Mouse (Mus musculus) midbrain, embryonic 15.5 days (tissue): ENCODE measurements around the gene Trp53tg5. TPM values are rescaled to one million over a fixed set of nuclear protein-coding genes. Genes with fewer than 3 reads are reported as not detected.

Experiments
- ATAC-seq: fragments of 200-750 bp; cut with Nextera tagmentation; replicated peaks from 2 replicates; pipeline ENCODE4 v1.8.0; 2017; ENCODE audit warnings: moderate TSS enrichment
- H3K27ac ChIP-seq: fragments of 300-500 bp; sonication (generic); 2 replicates; pipeline ENCODE4 v1.5.1; 2015; ENCODE audit warnings: mild to moderate bottlenecking, inconsistent platforms
- H3K27me3 ChIP-seq: fragments of 300-500 bp; sonication (generic); replicated peaks from 2 replicates; pipeline ENCODE4 v1.6.1; 2015; ENCODE audit warnings: inconsistent platforms
- H3K36me3 ChIP-seq: fragments of 300-500 bp; sonication (generic); replicated peaks from 2 replicates; pipeline ENCODE4 v1.6.1; 2015; ENCODE audit warnings: inconsistent platforms
- H3K4me1 ChIP-seq: fragments of 300-500 bp; sonication (generic); 2 replicates; pipeline ENCODE4 v1.6.1; 2015; ENCODE audit warnings: inconsistent platforms
- H3K4me2 ChIP-seq: fragments of 300-500 bp; sonication (generic); 2 replicates; pipeline ENCODE4 v1.6.1; 2015; ENCODE audit warnings: inconsistent platforms, mild to moderate bottlenecking, moderate library complexity
- H3K4me3 ChIP-seq: fragments of 300-500 bp; sonication (generic); 2 replicates; pipeline ENCODE4 v1.5.1; 2015; ENCODE audit warnings: mild to moderate bottlenecking, inconsistent platforms
- H3K9ac ChIP-seq: fragments of 300-500 bp; sonication (generic); 2 replicates; pipeline ENCODE4 v1.6.1; 2015; ENCODE audit warnings: mild to moderate bottlenecking, inconsistent platforms
- H3K9me3 ChIP-seq: fragments of 300-500 bp; sonication (generic); 2 replicates; pipeline ENCODE4 v1.6.1; 2016; ENCODE audit warnings: inconsistent platforms
- WGBS: fragments of 180-500 bp; shearing (Covaris S2); methylation state at CpG from one replicate; pipeline ENCODE4 v1.1.7; 2015; ENCODE audit warnings: mixed read lengths; 5-methylcytosine and 5-hydroxymethylcytosine counted together
- polyA plus RNA-seq: library from polyadenylated mRNA; unstranded; fragments of >200 nt; fragmentation: Nextera tagmentation; extraction: Ambion mirVana; gene quantifications from 2 replicates; pipeline ENCODE4 v1.2.1, GENCODE M21; 2015

Gene Trp53tg5
- polyA plus RNA-seq, 1 experiment from 2014 or later: not detected

DNA sequence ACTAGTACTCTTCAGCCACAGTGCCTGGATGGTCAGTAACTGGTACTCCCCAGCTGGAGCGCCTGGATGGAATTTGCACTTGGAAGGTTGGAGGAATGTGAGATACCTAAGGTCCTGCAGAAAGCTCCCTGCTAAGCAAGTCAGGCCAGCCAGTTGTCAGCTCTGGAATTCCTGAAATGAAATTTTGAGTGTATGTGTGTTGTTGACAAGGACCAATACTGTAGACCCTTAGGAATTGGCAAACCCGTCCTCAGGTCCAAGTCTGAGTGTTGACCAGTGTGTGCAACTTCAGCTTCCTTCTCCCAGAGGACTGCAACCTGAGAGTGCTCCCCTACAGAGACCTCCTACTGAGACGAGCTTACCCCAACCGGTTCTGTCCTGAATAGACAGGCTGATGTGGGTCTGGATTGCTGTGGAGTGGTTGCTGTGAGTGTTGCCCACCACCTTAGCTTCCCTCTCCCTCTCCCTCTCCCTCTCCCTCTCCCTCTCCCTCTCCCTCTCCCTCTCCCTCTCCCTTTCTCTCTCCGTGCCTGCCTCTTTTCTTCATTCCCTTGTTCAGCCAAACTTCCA lies 37.2 kb upstream of the Trp53tg5 start:
- H3K27ac ChIP-seq: no peak overlapping the region
- no peaks in the 10 kb centered on the region for H3K4me1 ChIP-seq
- no peak for ATAC-seq
- H3K4me3 ChIP-seq: no peak overlapping the region
- no peaks in the 10 kb centered on the region for H3K27me3 ChIP-seq
- H3K36me3 ChIP-seq: peaks cover 6% of the 10 kb centered on the region; the same call in 1 of the 2 replicates
- H3K9ac ChIP-seq: no peak overlapping the region
- H3K9me3 ChIP-seq: no peaks in the 10 kb centered on the region
- 52% methylated on average over 4 of the region's 5 CpGs for WGBS
- H3K4me2 ChIP-seq: no peak overlapping the region

DNA sequence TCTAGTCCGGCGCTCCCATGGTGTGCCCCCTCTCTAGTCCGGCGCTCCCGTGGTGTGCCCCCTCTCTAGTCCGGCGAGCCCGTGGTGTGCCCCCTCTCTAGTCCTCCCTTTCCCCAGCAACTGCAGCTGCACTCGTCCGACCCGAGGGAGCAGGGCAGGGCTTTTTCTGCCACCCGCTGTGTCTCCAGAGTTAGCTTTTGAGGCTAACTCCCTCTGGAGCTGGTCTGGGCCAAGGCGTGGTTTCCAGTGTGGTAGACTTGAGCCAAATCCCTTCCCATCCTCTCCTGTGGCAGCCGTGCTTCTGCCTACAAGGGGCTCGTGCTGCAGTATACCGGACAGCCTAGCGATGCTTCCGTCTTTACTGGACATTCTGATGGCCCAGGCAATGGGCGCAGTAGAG lies 34.3 kb upstream of the Trp53tg5 start:
- WGBS: 91% methylated on average over 19 of the region's 19 CpGs
- Histone ChIP-seq H3K27ac (no peak overlapping the region), H3K9me3 (peaks cover 4% of the 10 kb centered on the region; the same call in 1 of the 2 replicates), H3K9ac (no peak overlapping the region), H3K4me3 (no peak overlapping the region), H3K4me1 (no peaks in the 10 kb centered on the region), H3K27me3 (no peaks in the 10 kb centered on the region), H3K4me2 (no peak overlapping the region), H3K36me3 (peaks cover 35% of the 10 kb centered on the region)
- no peak for ATAC-seq

DNA sequence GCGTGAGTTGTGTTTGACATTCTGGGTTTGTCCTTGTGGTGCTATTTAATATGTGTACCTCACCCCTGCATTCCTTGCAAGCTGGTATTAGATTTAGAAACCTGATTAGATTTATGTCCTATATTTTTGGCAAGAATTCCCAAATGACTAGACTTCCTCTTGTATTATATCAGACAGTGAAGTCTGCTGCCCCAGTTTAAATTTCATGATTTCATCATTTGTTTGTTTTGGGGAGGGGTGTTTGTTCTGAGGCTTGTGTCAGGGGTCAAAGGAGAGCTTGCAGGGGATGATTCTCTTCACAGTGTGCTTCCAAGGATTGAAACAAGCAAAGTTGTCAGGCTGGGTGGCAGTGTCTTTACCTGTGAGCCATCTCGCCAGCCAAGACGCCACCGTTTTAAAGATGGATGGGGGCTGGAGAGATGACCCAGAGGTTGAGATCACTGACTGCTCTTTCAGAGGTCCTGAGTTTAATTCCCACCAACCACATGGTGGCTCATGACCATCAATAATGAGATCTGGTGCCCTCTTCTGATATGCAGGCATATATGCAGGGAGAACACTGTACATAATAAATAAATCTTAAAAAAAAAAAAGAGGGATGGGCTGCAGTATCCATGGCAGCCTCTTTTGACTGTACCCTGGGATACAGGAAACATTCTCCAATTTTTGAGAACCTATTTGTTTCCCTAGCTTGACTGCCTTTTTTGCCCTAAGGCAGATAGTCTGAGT lies 32.3 kb upstream of the Trp53tg5 start:
- WGBS: 97% methylated on average over 4 of the region's 4 CpGs
- peaks cover 4% of the 10 kb centered on the region; the same call in 1 of the 2 replicates for H3K9me3 ChIP-seq
- no peak overlapping the region for H3K4me3 ChIP-seq
- no peaks in the 10 kb centered on the region for H3K27me3 ChIP-seq
- no peak overlapping the region for H3K4me2 ChIP-seq
- no peak overlapping the region for H3K9ac ChIP-seq
- H3K36me3 ChIP-seq: peaks cover 50% of the 10 kb centered on the region
- H3K4me1 ChIP-seq: no peaks in the 10 kb centered on the region
- no peak for ATAC-seq
- no peak overlapping the region for H3K27ac ChIP-seq

DNA sequence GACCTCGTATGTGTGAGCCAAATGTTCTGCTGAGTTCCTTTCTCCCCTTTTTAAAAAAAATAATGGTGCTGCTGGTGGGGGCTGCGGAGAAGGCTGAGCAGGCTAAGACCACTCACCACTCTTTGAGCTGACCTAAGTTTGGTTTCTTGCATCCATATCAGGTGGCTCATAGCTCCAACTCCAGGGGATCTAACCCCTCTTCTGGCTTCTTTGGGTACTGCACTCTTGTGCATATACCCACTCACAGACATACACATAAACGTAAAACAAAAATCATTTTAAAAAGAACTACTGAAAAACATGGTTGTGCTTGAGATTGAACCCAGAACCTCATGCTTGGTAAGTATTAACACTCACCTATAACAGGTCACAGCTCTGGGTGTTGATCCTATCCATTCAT lies 31.4 kb upstream of the Trp53tg5 start:
- 95% methylated on average over 3 of the region's 3 CpGs for WGBS
- ATAC-seq: no peak
- peaks cover 57% of the 10 kb centered on the region for H3K36me3 ChIP-seq

DNA sequence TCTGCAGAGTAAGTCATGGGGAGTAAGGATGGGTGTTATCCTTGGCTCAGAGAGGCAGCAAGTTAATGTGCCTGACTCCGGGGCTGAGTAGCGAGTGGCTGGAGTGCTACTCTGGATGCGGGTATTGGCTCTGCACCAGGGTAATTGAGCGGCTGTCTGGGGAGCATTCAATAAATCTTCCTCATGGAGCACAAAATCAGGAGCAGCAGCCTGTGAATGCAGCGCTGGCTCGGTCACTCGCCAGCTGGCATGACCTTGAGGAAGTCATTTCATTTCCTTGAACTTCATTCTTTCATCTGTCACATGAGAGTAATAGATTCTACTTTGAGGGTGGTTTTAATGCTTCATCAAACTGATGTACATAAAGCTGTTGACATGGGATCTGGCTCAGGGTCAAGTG lies 27.0 kb upstream of the Trp53tg5 start:
- H3K27ac ChIP-seq: no peak overlapping the region
- H3K4me2 ChIP-seq: no peak overlapping the region
- no peak overlapping the region for H3K9ac ChIP-seq
- no peak for ATAC-seq
- WGBS: 95% methylated on average over 7 of the region's 7 CpGs
- peaks cover 4% of the 10 kb centered on the region; the same call in 1 of the 2 replicates for H3K9me3 ChIP-seq
- H3K36me3 ChIP-seq: peaks cover 50% of the 10 kb centered on the region
- H3K4me3 ChIP-seq: no peak overlapping the region
- no peaks in the 10 kb centered on the region for H3K27me3 ChIP-seq
- peaks cover 18% of the 10 kb centered on the region for H3K4me1 ChIP-seq

More for the DNA sequence above, 31.4 kb upstream of the Trp53tg5 start:
- Histone ChIP-seq H3K9me3 (peaks cover 4% of the 10 kb centered on the region; the same call in 1 of the 2 replicates), H3K4me1 (no peaks in the 10 kb centered on the region), H3K27me3 (no peaks in the 10 kb centered on the region), H3K4me3 (no peak overlapping the region), H3K27ac (no peak overlapping the region), H3K4me2 (no peak overlapping the region), H3K9ac (no peak overlapping the region)

DNA sequence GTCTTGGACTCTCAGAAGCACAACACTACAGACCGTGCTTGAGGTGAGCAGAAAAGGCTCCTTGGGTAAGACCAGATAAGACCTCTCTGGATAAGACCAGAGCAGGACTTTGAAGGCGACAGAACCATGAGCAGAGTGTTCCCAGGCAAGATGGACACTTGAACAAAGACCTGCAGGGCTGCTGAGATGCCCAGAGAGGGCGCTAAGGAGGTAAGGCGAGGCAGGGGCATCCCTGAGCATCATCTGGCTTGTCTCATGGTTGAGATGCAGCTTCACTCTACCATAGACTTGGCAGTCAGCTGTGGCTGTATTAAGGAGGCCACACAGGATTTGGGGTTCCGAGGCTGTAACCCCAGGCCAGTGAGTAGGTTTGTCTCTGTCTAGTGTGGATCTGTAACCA lies 25.8 kb upstream of the Trp53tg5 start:
- Histone ChIP-seq H3K9ac (no peak overlapping the region), H3K27ac (no peak overlapping the region), H3K36me3 (peaks cover 38% of the 10 kb centered on the region), H3K4me3 (no peak overlapping the region), H3K4me2 (no peak overlapping the region), H3K4me1 (peaks cover 18% of the 10 kb centered on the region), H3K27me3 (no peaks in the 10 kb centered on the region), H3K9me3 (peaks cover 3% of the 10 kb centered on the region; the same call in 1 of the 2 replicates)
- no peak for ATAC-seq
- 64% methylated on average over 5 of the region's 5 CpGs for WGBS

DNA sequence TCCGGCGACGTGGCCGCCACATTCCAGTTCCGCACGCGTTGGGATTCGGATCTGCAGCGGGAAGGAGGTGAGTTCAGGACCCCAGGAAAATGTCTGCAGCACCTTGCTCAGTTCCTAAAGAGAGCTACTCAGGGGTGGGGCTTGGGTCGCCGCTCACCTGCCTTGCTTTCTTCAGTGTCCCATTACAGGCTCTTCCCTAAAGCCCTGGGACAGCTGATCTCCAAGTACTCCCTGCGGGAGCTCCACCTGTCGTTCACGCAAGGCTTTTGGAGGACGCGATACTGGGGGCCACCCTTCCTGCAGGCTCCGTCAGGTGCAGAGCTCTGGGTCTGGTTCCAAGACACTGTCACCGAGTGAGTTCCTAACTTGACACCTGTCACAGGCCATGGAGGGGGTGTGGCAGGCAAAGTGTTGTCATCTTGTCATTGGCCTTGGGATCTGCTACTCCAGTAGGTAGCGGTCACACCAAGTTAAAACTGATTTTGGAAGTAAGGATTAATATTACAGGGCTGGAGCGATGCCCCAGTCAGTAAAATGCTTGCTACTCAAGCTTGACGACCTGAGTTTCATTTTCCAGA lies 24.3 kb upstream of the Trp53tg5 start:
- Histone ChIP-seq H3K9ac (peak overlapping the region; percentile 78), H3K36me3 (peaks cover 22% of the 10 kb centered on the region), H3K9me3 (no peaks in the 10 kb centered on the region), H3K4me1 (peaks cover 18% of the 10 kb centered on the region), H3K27ac (peak overlapping the region; percentile 84), H3K4me3 (peak overlapping the region; percentile 66), H3K4me2 (peak overlapping the region; percentile 95), H3K27me3 (no peaks in the 10 kb centered on the region)
- WGBS: 5% methylated on average over 21 of the region's 21 CpGs
- ATAC-seq: peak; percentile 59

DNA sequence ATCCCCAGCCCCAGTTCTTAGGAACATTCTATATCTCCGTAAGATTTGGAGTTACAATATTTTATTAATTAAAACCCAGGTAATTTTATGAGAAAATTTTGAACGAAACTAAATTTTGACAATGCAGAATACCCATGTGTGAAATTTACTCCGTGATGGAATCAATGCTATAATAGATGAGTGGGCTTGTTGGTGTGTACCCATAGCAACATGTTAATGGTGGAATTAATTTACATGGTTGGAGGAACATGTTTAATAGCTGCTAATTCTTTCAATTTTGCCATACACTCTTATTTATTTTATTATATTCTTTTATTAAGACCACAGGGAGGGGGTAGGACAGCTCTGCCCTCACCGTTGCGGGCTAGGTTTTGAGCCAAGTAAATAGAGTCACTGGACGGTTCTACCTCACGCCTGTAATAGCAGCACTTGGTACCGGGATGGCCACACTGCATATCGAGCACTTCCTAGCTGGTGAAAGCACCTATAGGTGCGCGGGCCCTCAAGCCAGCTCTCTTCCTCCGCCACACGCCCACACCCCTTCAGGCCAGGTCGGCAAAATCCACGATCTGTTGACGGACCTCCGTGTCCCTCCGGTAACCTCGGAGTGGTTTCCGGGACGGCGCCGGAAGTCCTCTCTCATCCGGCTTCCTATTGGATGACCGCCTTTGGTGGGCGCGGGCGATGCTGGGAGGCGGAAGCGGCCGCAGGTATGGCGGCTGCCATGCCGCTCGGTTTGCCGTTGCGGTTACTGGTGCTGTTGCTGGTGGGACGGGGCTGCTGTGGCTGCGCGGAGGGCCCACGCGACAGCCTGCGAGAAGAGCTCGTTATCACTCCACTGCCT lies 23.5 kb upstream of the Trp53tg5 start, which contains the start of gene Pigt:
TSS of gene Pigt (plus strand) at position 674 of the 844 bp plus-strand sequence.
- H3K36me3 ChIP-seq: peaks cover 16% of the 10 kb centered on the region
- H3K27ac ChIP-seq: peak within 1 kb of the TSS; percentile 84
- 4% methylated on average over 43 of the region's 43 CpGs for WGBS
- H3K4me1 ChIP-seq: peaks cover 18% of the 10 kb centered on the region
- H3K27me3 ChIP-seq: no peaks in the 10 kb centered on the region
- H3K4me3 ChIP-seq: peak within 1 kb of the TSS; percentile 66
- peak within 1 kb of the TSS; percentile 78 for H3K9ac ChIP-seq
- H3K4me2 ChIP-seq: peak within 1 kb of the TSS; percentile 95
- H3K9me3 ChIP-seq: no peaks in the 10 kb centered on the region
- ATAC-seq: peak; percentile 97

DNA sequence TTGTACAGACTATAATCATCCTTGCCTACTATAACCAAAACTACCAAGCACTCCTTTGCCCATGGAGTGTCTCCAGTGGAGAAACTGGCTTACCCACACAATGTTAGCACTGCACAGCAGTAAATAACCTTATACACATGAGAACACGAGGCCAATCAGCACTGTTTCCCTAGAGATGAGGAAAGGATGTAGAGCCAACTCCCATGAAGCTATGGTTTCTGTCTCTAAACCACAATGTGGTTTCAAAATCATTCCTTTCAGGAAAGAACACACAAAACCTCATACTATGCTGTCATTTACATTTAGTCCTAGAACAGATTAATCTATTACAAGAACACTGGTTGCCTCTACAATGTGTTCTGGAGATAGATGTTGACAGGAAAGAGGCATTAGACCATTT lies 22.8 kb upstream of the Trp53tg5 start:
- H3K36me3 ChIP-seq: peaks cover 11% of the 10 kb centered on the region
- H3K27me3 ChIP-seq: no peaks in the 10 kb centered on the region
- WGBS: 52% methylated on average over 1 of the region's 1 CpGs
- no peak overlapping the region for H3K27ac ChIP-seq
- no peak for ATAC-seq
- no peaks in the 10 kb centered on the region for H3K9me3 ChIP-seq
- H3K4me2 ChIP-seq: peak overlapping the region; percentile 95; the same call in 1 of the 2 replicates
- H3K4me1 ChIP-seq: peaks cover 18% of the 10 kb centered on the region
- peak overlapping the region; percentile 66 for H3K4me3 ChIP-seq
- H3K9ac ChIP-seq: no peak overlapping the region

DNA sequence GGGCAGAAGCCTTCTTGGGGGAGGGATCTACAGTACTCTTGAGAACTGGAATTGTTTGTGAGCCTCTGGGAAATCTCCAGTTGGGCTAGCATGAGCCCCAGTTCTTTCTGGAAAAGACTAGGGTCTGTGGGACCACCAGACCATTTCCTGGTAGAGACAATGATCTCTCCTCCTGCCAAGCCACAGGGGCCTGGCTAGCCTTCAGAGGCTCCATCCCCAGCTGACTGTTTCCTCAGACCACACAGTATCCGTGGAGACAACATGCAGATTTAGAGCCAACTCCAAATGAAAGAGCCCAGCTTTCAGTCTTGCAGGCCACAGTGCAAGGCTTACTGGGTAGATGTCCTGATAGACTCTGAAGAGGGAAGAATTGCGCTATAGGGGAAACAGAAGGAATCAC lies 20.6 kb upstream of the Trp53tg5 start:
- Histone ChIP-seq H3K36me3 (no peaks in the 10 kb centered on the region; the same call in 1 of the 2 replicates), H3K27me3 (no peaks in the 10 kb centered on the region), H3K4me1 (peaks cover 18% of the 10 kb centered on the region), H3K9me3 (no peaks in the 10 kb centered on the region), H3K27ac (no peak overlapping the region), H3K4me3 (no peak overlapping the region), H3K4me2 (no peak overlapping the region), H3K9ac (no peak overlapping the region)
- ATAC-seq: no peak
- 50% methylated on average over 2 of the region's 2 CpGs for WGBS

DNA sequence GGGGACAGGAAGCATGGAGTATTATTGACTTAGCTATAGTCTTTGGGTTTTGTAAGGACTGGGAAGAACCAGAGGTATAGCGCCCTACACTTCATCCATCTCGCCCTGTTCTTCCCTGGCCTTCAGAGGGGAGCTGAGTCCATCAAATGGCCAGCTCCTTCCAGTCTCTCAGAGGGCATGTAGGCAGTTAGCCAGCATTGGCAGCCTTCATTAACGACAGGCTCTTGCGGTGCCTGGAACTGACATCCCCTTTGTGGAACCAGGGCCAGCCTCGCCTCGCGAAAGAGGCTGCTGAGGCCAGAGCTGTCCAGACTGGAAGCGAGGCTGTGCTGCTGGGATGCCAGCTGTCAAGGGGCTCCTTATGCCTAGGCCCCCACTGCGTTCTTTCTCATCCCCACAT lies 14.3 kb upstream of the Trp53tg5 start:
- no peak overlapping the region for H3K4me3 ChIP-seq
- no peak overlapping the region for H3K4me2 ChIP-seq
- WGBS: 67% methylated on average over 9 of the region's 9 CpGs
- no peak overlapping the region for H3K27ac ChIP-seq
- H3K9ac ChIP-seq: no peak overlapping the region
- H3K4me1 ChIP-seq: peaks cover 16% of the 10 kb centered on the region
- H3K27me3 ChIP-seq: peaks cover 10% of the 10 kb centered on the region
- no peaks in the 10 kb centered on the region for H3K9me3 ChIP-seq
- ATAC-seq: no peak
- no peaks in the 10 kb centered on the region; the same call in 1 of the 2 replicates for H3K36me3 ChIP-seq

DNA sequence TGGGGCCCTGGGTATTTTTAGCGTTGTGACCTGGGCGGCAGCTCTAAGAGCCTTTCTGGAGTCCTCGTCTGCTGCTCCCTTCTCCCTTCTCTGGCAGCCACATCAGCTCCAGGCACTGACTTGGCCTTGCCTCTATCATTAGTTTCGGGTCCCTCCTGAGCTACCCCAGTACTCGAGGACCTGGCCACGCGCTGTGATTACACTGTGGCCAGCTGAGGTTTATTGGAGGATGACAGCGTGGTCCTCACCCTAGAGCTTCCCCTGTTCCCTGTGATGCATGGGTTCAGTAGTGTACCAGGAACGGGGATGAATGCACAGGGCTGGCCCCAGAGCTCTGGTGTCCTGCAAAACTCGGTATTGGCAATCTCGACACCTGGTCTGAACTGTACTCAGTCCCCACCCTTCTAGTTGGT lies 13.6 kb upstream of the Trp53tg5 start:
- Histone ChIP-seq H3K9ac (peak overlapping the region; percentile 63), H3K4me2 (peak overlapping the region; percentile 99), H3K9me3 (no peaks in the 10 kb centered on the region), H3K4me3 (peak overlapping the region; percentile 61), H3K27ac (no peak overlapping the region), H3K27me3 (peaks cover 10% of the 10 kb centered on the region), H3K4me1 (peaks cover 16% of the 10 kb centered on the region), H3K36me3 (no peaks in the 10 kb centered on the region; the same call in 1 of the 2 replicates)
- WGBS: 14% methylated on average over 11 of the region's 11 CpGs
- ATAC-seq: no peak
